In genomic region chr15:77920511-77921462, GRCm38 (mm10) we compare ENCODE assay signal across 9 mouse cellular contexts. TPM values are rescaled to one million over a fixed set of nuclear protein-coding genes. Genes with fewer than 3 reads are reported as not detected.
A peak's percentile ranks its signal among the peaks of the same experiment; 100 is the strongest.
DNase-seq lines count a peak whose midpoint lies in the region; TF ChIP-seq lines count a peak whose summit lies in the region.
"Had no signal": no experiment of that assay in that cellular context is flagged by ENCODE, and none has a peak within 500 bp of the region (broad histone marks: within the 10 kb centered on the region; RNA-seq: fewer than 3 reads in every experiment).

No protein-coding gene starts in this region.

- no peaks in the 10 kb centered on the region for H3K9me3 ChIP-seq in CH12.LX (replicated peaks; ENCODE audit: low read length)
- no peaks in the 10 kb centered on the region for H3K9me3 ChIP-seq in hindbrain, embryonic 10.5 days
- H3K9me3 ChIP-seq: liver, embryonic 15.5 days had no signal

- in situ Hi-C loops in CH12.LX (cut with MboI; ENCODE audit: low pct_ligation_motif_present, low pct_unique_long_range_greater_than_20kb, low sequenced_read_pairs) = no loop called here

- no peak overlapping the region for H3K27ac ChIP-seq in left cerebral cortex, adult 2 months
- no peak overlapping the region for H3K27ac ChIP-seq in CH12.LX (ENCODE audit: insufficient read depth, low read depth)
- no peak overlapping the region for H3K27ac ChIP-seq in hindbrain, embryonic 10.5 days

- H3K4me3 ChIP-seq in left cerebral cortex, adult 2 months = no peak overlapping the region
- no peak overlapping the region for H3K4me3 ChIP-seq in CH12.LX (replicated peaks in 1 of 3; ENCODE audit: low read depth in 2 of 3, low read length in 2 of 3, poor library complexity in 1 of 3)
- H3K4me3 ChIP-seq in hindbrain, embryonic 10.5 days = no peak overlapping the region
- H3K4me3 ChIP-seq: liver, embryonic 15.5 days had no signal

- intact Hi-C loops in left cerebral cortex, adult 2 months (cut with DNase I) = no loop called here
- intact Hi-C loops in left cerebral cortex, postnatal 4 days (cut with DNase I) = no loop called here

- peaks cover 58 to 91% of the 10 kb centered on the region in 2 experiments for H3K36me3 ChIP-seq in CH12.LX (replicated peaks in 1 of 2; ENCODE audit: control insufficient read depth in 1 of 2, insufficient read depth in 1 of 2, low read length in 1 of 2)
- peaks cover 93% of the 10 kb centered on the region for H3K36me3 ChIP-seq in hindbrain, embryonic 10.5 days

- H3K79me2 ChIP-seq in CH12.LX (replicated peaks; ENCODE audit: control insufficient read depth, extremely low read depth, insufficient read depth, poor library complexity, severe bottlenecking) = 0 out of 2 replicates have a peak, but pooled peaks cover 4% of the 10 kb centered on the region

- TF ChIP-seq CTCF in left cerebral cortex, adult 2 months (IDR thresholded peaks at IDR 0.05) = peak; percentile 34
- TF ChIP-seq CTCF in CH12.LX (conservative IDR thresholded peaks at IDR 0.05 in 1 of 2, IDR thresholded peaks at IDR 0.05 in 1 of 2; ENCODE audit: low read depth in 2 of 2, low read length in 2 of 2) = peak; percentile 30 to 49; a peak in 2 of 4 replicates

- H3K9ac ChIP-seq in CH12.LX (ENCODE audit: insufficient read depth, low read depth) = no peak overlapping the region
- H3K9ac ChIP-seq: liver, embryonic 15.5 days had no signal

- no peaks in the 10 kb centered on the region for H3K27me3 ChIP-seq in CH12.LX (replicated peaks)
- H3K27me3 ChIP-seq in hindbrain, embryonic 10.5 days (ENCODE audit: insufficient read depth, poor library complexity, severe bottlenecking) = no peaks in the 10 kb centered on the region
- H3K27me3 ChIP-seq: liver, embryonic 15.5 days had no signal

- H3K4me2 ChIP-seq in CH12.LX (ENCODE audit: insufficient read depth, low read depth, poor library complexity, severe bottlenecking) = no peak overlapping the region
- H3K4me2 ChIP-seq: liver, embryonic 15.5 days had no signal

- no peak for TF ChIP-seq EP300 in CH12.LX (IDR thresholded peaks at IDR 0.05; ENCODE audit: low read length)

- no peak; the same call in 1 of the 2 replicates for TF ChIP-seq RAD21 in CH12.LX (IDR thresholded peaks at IDR 0.05; ENCODE audit: low read depth, low read length)

- H3K4me1 ChIP-seq in CH12.LX (ENCODE audit: control insufficient read depth in 1 of 2, insufficient read depth in 2 of 2) = peaks cover 2 to 40% of the 10 kb centered on the region in 2 experiments; a peak in 3 of 4 replicates
- H3K4me1 ChIP-seq in hindbrain, embryonic 10.5 days (replicated peaks) = peaks cover 9% of the 10 kb centered on the region; the same call in 1 of the 2 replicates

- dilution Hi-C loops in CH12.LX (cut with MboI; ENCODE audit: extremely low pct_ligation_motif_present, extremely low pct_unique_long_range_greater_than_20kb, low sequenced_read_pairs) = no loop called here

- 79% methylated on average over 10 of the region's 10 CpGs for WGBS in hindbrain, embryonic 10.5 days

- no peak for TF ChIP-seq POLR2A in CH12.LX (IDR thresholded peaks at IDR 0.05; ENCODE audit: low read depth, low read length)

- DNase-seq in left cerebral cortex, adult 2 months (ENCODE audit: extremely low spot score in 1 of 2, low spot score in 2 of 2) = no peak
- DNase-seq in left cerebral cortex, postnatal 4 days = no peak
- no peak for DNase-seq in CH12.LX (ENCODE audit: extremely low read depth)
- peak; percentile 46 for DNase-seq in Muller cell, postnatal 12 days (ENCODE audit: inconsistent ontology term)
- peak; percentile 76 for DNase-seq in kidney, postnatal 10 days
- no peak for DNase-seq in cerebellum, adult 8-10 months
- DNase-seq in hindbrain, embryonic 10.5 days (ENCODE audit: low spot score) = no peak
- DNase-seq in cerebellum, postnatal 36 days = no peak

TF ChIP-seq in CH12.LX, 34 proteins besides CTCF, POLR2A, EP300 and RAD21:
- TF ChIP-seq USF1 (IDR thresholded peaks at IDR 0.05; ENCODE audit: low read depth, low read length) (no peak), MEF2A (IDR thresholded peaks at IDR 0.05; ENCODE audit: borderline replicate concordance, low read depth, low read length) (no peak), ELF1 (IDR thresholded peaks at IDR 0.05; ENCODE audit: low read depth, low read length) (no peak), ZMIZ1 (IDR thresholded peaks at IDR 0.05; ENCODE audit: low read depth, low read length) (no peak), JUND (conservative IDR thresholded peaks at IDR 0.05; ENCODE audit: low read depth, low read length) (no peak), CHD2 (IDR thresholded peaks at IDR 0.05; ENCODE audit: low read length) (no peak), SIN3A (IDR thresholded peaks at IDR 0.05; ENCODE audit: low read length) (no peak)

RNA-seq across cellular contexts. Expression of gene Txn2, which starts 8.0 kb away (rescaled TPM):
- 100 to 1,000 TPM; 139 to 143 TPM for total RNA-seq in left cerebral cortex, adult 2 months (2021)
- 10 to 100 TPM; 91.0 to 92.4 TPM for total RNA-seq in left cerebral cortex, postnatal 4 days (2021)
- total RNA-seq in CH12.LX (2012; rRNA removed) (105 and 122 TPM in 2 replicates), CH12.LX (2014; rRNA removed) (16.8 and 22.4 TPM in 2 replicates)
- polyA plus RNA-seq in CH12.LX (2012; ENCODE audit: insufficient read length, low read depth) = 188 and 209 TPM in 2 replicates
- polyA plus RNA-seq in hindbrain, embryonic 10.5 days (2016; fragmentation: Nextera tagmentation; extraction: Ambion mirVana) = 286 and 294 TPM in 2 replicates

RNA-seq across cellular contexts. Expression of gene Foxred2, which starts 35.7 kb away (rescaled TPM):
- 10 to 100 TPM; 10.9 to 11.9 TPM for total RNA-seq in left cerebral cortex, adult 2 months (2021)
- total RNA-seq in left cerebral cortex, postnatal 4 days (2021) = 10 to 100 TPM; 19.1 to 20.3 TPM
- total RNA-seq in CH12.LX (2012; rRNA removed) = 0.17 and 0.59 TPM in 2 replicates
- total RNA-seq in CH12.LX (2014; rRNA removed) = 0.39 and 0.41 TPM in 2 replicates
- 0.18 and 0.43 TPM in 2 replicates for polyA plus RNA-seq in CH12.LX (2012; ENCODE audit: insufficient read length, low read depth)
- polyA plus RNA-seq in hindbrain, embryonic 10.5 days (2016; fragmentation: Nextera tagmentation; extraction: Ambion mirVana) = 5.5 and 5.9 TPM in 2 replicates

RNA-seq across cellular contexts. Expression of gene Eif3d, which starts 49.8 kb away (rescaled TPM):
- 100 to 1,000 TPM; 101 to 102 TPM for total RNA-seq in left cerebral cortex, adult 2 months (2021)
- total RNA-seq in left cerebral cortex, postnatal 4 days (2021) = 100 to 1,000 TPM; 130 to 141 TPM
- 344 and 352 TPM in 2 replicates for total RNA-seq in CH12.LX (2012; rRNA removed)
- total RNA-seq in CH12.LX (2014; rRNA removed) = 269 and 302 TPM in 2 replicates
- polyA plus RNA-seq in CH12.LX (2012; ENCODE audit: insufficient read length, low read depth) = 406 and 493 TPM in 2 replicates
- polyA plus RNA-seq in hindbrain, embryonic 10.5 days (2016; fragmentation: Nextera tagmentation; extraction: Ambion mirVana) = 241 and 255 TPM in 2 replicates

Comparison
In these comparisons a context has a peak if more than half of its experiments do, and no peak if none do; other contexts are left out.
1. DNase-seq: peak in Muller cell, postnatal 12 days (single experiment) and kidney, postnatal 10 days (single experiment); none in left cerebral cortex, adult 2 months (0 of 2), left cerebral cortex, postnatal 4 days (single experiment), CH12.LX (single experiment), cerebellum, adult 8-10 months (single experiment), hindbrain, embryonic 10.5 days (single experiment) and cerebellum, postnatal 36 days (0 of 2).
2. RNA of gene Foxred2, which starts 35.7 kb away (total RNA-seq): 19.1 to 20.3 TPM in left cerebral cortex, postnatal 4 days and 10.9 to 11.9 TPM in left cerebral cortex, adult 2 months; 0.17 to 0.59 TPM in CH12.LX; every median in the first group is over 4 times any median in the second.